In genomic region chr11:96321846-96322245, GRCm38 (mm10) we compare ENCODE assay signal across 18 mouse cellular contexts. TPM values are rescaled to one million over a fixed set of nuclear protein-coding genes. Genes with fewer than 3 reads are reported as not detected.
DNase-seq lines count a peak whose midpoint lies in the region; ATAC-seq and TF ChIP-seq lines count a peak whose summit lies in the region.
"Had no signal": no experiment of that assay in that cellular context is flagged by ENCODE, and none has a peak within 500 bp of the region (broad histone marks: within the 10 kb centered on the region; RNA-seq: fewer than 3 reads in every experiment).

No protein-coding gene starts in this region.

- no peak for TF ChIP-seq CTCF in kidney, postnatal 0 days (IDR thresholded peaks at IDR 0.05; ENCODE audit: low read depth)

- DNase-seq in adrenal gland, adult 2 months, result peak; percentile 61
- DNase-seq in adrenal gland, adult 18-20 months (ENCODE audit: low spot score in 2 of 2), result no peak
- no peak for DNase-seq in kidney, postnatal 0 days (ENCODE audit: low spot score)
- DNase-seq in kidney, postnatal 36 days, result no peak
- no peak for DNase-seq in hindbrain, embryonic 14.5 days (ENCODE audit: low spot score)
- DNase-seq in cerebellum, postnatal 36 days, result no peak
- no peak for DNase-seq in urinary bladder, postnatal 25 days (ENCODE audit: low spot score)
- DNase-seq: cerebellum, postnatal 14 days; gastrocnemius, postnatal 36 days; kidney, adult 9 months; retina, postnatal 1 day had no signal

- peak overlapping the region; percentile 96 for H3K4me2 ChIP-seq in kidney, postnatal 0 days (ENCODE audit: low read length)
- H3K4me2 ChIP-seq in hindbrain, embryonic 14.5 days (replicated peaks), result peak overlapping the region; percentile 77
- H3K4me2 ChIP-seq in neural tube, embryonic 13.5 days, result peak overlapping the region; percentile 96
- H3K4me2 ChIP-seq: liver, embryonic 15.5 days had no signal

- no peaks in the 10 kb centered on the region for H3K27me3 ChIP-seq in kidney, postnatal 0 days (ENCODE audit: insufficient read depth, low read length)
- peaks cover 89% of the 10 kb centered on the region for H3K27me3 ChIP-seq in hindbrain, embryonic 14.5 days (ENCODE audit: control insufficient read depth, insufficient read depth, low read length)
- no peaks in the 10 kb centered on the region for H3K27me3 ChIP-seq in neural tube, embryonic 13.5 days
- H3K27me3 ChIP-seq: CH12.LX had no signal

- H3K27ac ChIP-seq in kidney, postnatal 0 days, result peak overlapping the region; percentile 99
- H3K27ac ChIP-seq in hindbrain, embryonic 14.5 days, result peak overlapping the region; percentile 99
- H3K27ac ChIP-seq in neural tube, embryonic 13.5 days (replicated peaks), result peak overlapping the region; percentile 100
- H3K27ac ChIP-seq: liver, embryonic 15.5 days had no signal

- H3K4me3 ChIP-seq in kidney, postnatal 0 days (replicated peaks; ENCODE audit: low read depth, low read length), result peak overlapping the region; percentile 22
- peak overlapping the region; percentile 48 for H3K4me3 ChIP-seq in hindbrain, embryonic 14.5 days (replicated peaks; ENCODE audit: low read length)
- H3K4me3 ChIP-seq in neural tube, embryonic 13.5 days, result peak overlapping the region; percentile 99
- H3K4me3 ChIP-seq: liver, embryonic 15.5 days had no signal

- H3K4me1 ChIP-seq in kidney, postnatal 0 days (replicated peaks; ENCODE audit: insufficient read depth, low read length), result peaks cover 44% of the 10 kb centered on the region
- no peaks in the 10 kb centered on the region for H3K4me1 ChIP-seq in hindbrain, embryonic 14.5 days (replicated peaks; ENCODE audit: control insufficient read depth, insufficient read depth, low read length)
- peaks cover 89% of the 10 kb centered on the region for H3K4me1 ChIP-seq in neural tube, embryonic 13.5 days (replicated peaks)
- H3K4me1 ChIP-seq: liver, embryonic 15.5 days had no signal

- peaks cover 13% of the 10 kb centered on the region; the same call in 1 of the 2 replicates for H3K36me3 ChIP-seq in kidney, postnatal 0 days (ENCODE audit: insufficient read depth, low read length)
- H3K36me3 ChIP-seq in hindbrain, embryonic 14.5 days (replicated peaks; ENCODE audit: control insufficient read depth, insufficient read depth), result no peaks in the 10 kb centered on the region
- H3K36me3 ChIP-seq in neural tube, embryonic 13.5 days, result peaks cover 12% of the 10 kb centered on the region; the same call in 1 of the 2 replicates
- H3K36me3 ChIP-seq: liver, embryonic 15.5 days had no signal

- H3K9me3 ChIP-seq in kidney, postnatal 0 days (replicated peaks; ENCODE audit: low read length), result no peaks in the 10 kb centered on the region
- no peaks in the 10 kb centered on the region for H3K9me3 ChIP-seq in hindbrain, embryonic 14.5 days (ENCODE audit: control insufficient read depth, low read length)
- no peaks in the 10 kb centered on the region for H3K9me3 ChIP-seq in neural tube, embryonic 13.5 days
- H3K9me3 ChIP-seq: liver, embryonic 15.5 days had no signal

- ATAC-seq in kidney, postnatal 0 days (replicated peaks; ENCODE audit: low FRiP score, low read depth), result no peak
- ATAC-seq in hindbrain, embryonic 14.5 days (ENCODE audit: low FRiP score), result no peak
- ATAC-seq in neural tube, embryonic 13.5 days (ENCODE audit: low read depth), result no peak

- H3K9ac ChIP-seq in kidney, postnatal 0 days (ENCODE audit: low read depth, low read length), result peak overlapping the region; percentile 88
- peak overlapping the region; percentile 97 for H3K9ac ChIP-seq in hindbrain, embryonic 14.5 days
- H3K9ac ChIP-seq in neural tube, embryonic 13.5 days, result peak overlapping the region; percentile 100
- H3K9ac ChIP-seq: liver, embryonic 15.5 days had no signal

- WGBS in kidney, postnatal 0 days, result 16% methylated on average over 5 of the region's 5 CpGs
- 11% methylated on average over 5 of the region's 5 CpGs for WGBS in hindbrain, embryonic 14.5 days
- WGBS in neural tube, embryonic 13.5 days, result 6% methylated on average over 5 of the region's 5 CpGs

RNA-seq across cellular contexts. Expression of gene Hoxb3, which starts 1.3 kb away (rescaled TPM):
- total RNA-seq in adrenal gland, adult 2 months (2021), result 10 to 100 TPM; 20.1 to 21.9 TPM
- 89.4 and 94.9 TPM in 2 replicates for polyA plus RNA-seq in adrenal gland, adult 2 months (2012; rRNA removed)
- 10 to 100 TPM; 17.2 to 20.7 TPM for total RNA-seq in adrenal gland, adult 18-20 months (2021)
- 3.9 and 4.2 TPM in 2 replicates for polyA plus RNA-seq in kidney, postnatal 0 days (2015; fragmentation: Nextera tagmentation; extraction: Ambion mirVana)
- polyA plus RNA-seq in hindbrain, embryonic 14.5 days (2014; fragmentation: Nextera tagmentation; extraction: Ambion mirVana), result 12.8 and 17.2 TPM in 2 replicates
- 12.8 and 14.7 TPM in 2 replicates for polyA plus RNA-seq in neural tube, embryonic 13.5 days (2015; fragmentation: Nextera tagmentation; extraction: Ambion mirVana)
- total RNA-seq: layer of hippocampus, postnatal 25 days had no signal
- polyA plus RNA-seq: frontal cortex, adult 2 months had no signal

RNA-seq across cellular contexts. Expression of gene Hoxb4, which starts 3.8 kb away (rescaled TPM):
- total RNA-seq in adrenal gland, adult 2 months (2021), result 10 to 100 TPM; 16.7 to 21.8 TPM
- polyA plus RNA-seq in adrenal gland, adult 2 months (2012; rRNA removed), result 27.9 and 30.0 TPM in 2 replicates
- 10 to 100 TPM; 16.3 to 22.1 TPM for total RNA-seq in adrenal gland, adult 18-20 months (2021)
- polyA plus RNA-seq in kidney, postnatal 0 days (2015; fragmentation: Nextera tagmentation; extraction: Ambion mirVana), result 3.6 and 3.8 TPM in 2 replicates
- 4.0 and 5.4 TPM in 2 replicates for polyA plus RNA-seq in hindbrain, embryonic 14.5 days (2014; fragmentation: Nextera tagmentation; extraction: Ambion mirVana)
- polyA plus RNA-seq in neural tube, embryonic 13.5 days (2015; fragmentation: Nextera tagmentation; extraction: Ambion mirVana), result 7.5 and 8.7 TPM in 2 replicates
- total RNA-seq: layer of hippocampus, postnatal 25 days had no signal
- polyA plus RNA-seq: frontal cortex, adult 2 months had no signal

RNA-seq across cellular contexts. Expression of gene Hoxb5, which starts 18.7 kb away (rescaled TPM):
- total RNA-seq in adrenal gland, adult 2 months (2021), result 10 to 100 TPM; 15.2 to 31.6 TPM
- polyA plus RNA-seq in adrenal gland, adult 2 months (2012; rRNA removed), result 43.4 and 45.6 TPM in 2 replicates
- total RNA-seq in adrenal gland, adult 18-20 months (2021), result 10 to 100 TPM; 11.6 to 27.3 TPM
- polyA plus RNA-seq in kidney, postnatal 0 days (2015; fragmentation: Nextera tagmentation; extraction: Ambion mirVana), result 10.2 and 12.9 TPM in 2 replicates
- polyA plus RNA-seq in hindbrain, embryonic 14.5 days (2014; fragmentation: Nextera tagmentation; extraction: Ambion mirVana), result 140 and 157 TPM in 2 replicates
- polyA plus RNA-seq in neural tube, embryonic 13.5 days (2015; fragmentation: Nextera tagmentation; extraction: Ambion mirVana), result 67.1 and 88.3 TPM in 2 replicates
- total RNA-seq: layer of hippocampus, postnatal 25 days; megakaryocyte-erythroid progenitor cell, adult 5-6 weeks had no signal
- polyA plus RNA-seq: frontal cortex, adult 2 months had no signal

RNA-seq across cellular contexts. Expression of gene Hoxb2, which starts 28.5 kb away (rescaled TPM):
- 10 to 100 TPM; 18.7 to 22.6 TPM for total RNA-seq in adrenal gland, adult 2 months (2021)
- polyA plus RNA-seq in adrenal gland, adult 2 months (2012; rRNA removed), result 69.6 and 86.1 TPM in 2 replicates
- 10 to 100 TPM; 17.1 to 21.5 TPM for total RNA-seq in adrenal gland, adult 18-20 months (2021)
- polyA plus RNA-seq in kidney, postnatal 0 days (2015; fragmentation: Nextera tagmentation; extraction: Ambion mirVana), result 38.0 and 42.3 TPM in 2 replicates
- 39.5 and 42.9 TPM in 2 replicates for polyA plus RNA-seq in hindbrain, embryonic 14.5 days (2014; fragmentation: Nextera tagmentation; extraction: Ambion mirVana)
- polyA plus RNA-seq in neural tube, embryonic 13.5 days (2015; fragmentation: Nextera tagmentation; extraction: Ambion mirVana), result 63.0 and 67.1 TPM in 2 replicates
- total RNA-seq: CH12.LX; layer of hippocampus, postnatal 25 days had no signal
- polyA plus RNA-seq: frontal cortex, adult 2 months had no signal

RNA-seq across cellular contexts. Expression of gene Hoxb6, which starts 29.6 kb away (rescaled TPM):
- total RNA-seq in adrenal gland, adult 2 months (2021), result 10 to 100 TPM; 33.0 to 72.2 TPM
- 201 and 210 TPM in 2 replicates for polyA plus RNA-seq in adrenal gland, adult 2 months (2012; rRNA removed)
- total RNA-seq in adrenal gland, adult 18-20 months (2021), result 10 to 100 TPM; 37.0 to 68.1 TPM
- polyA plus RNA-seq in kidney, postnatal 0 days (2015; fragmentation: Nextera tagmentation; extraction: Ambion mirVana), result 45.0 and 47.8 TPM in 2 replicates
- polyA plus RNA-seq in hindbrain, embryonic 14.5 days (2014; fragmentation: Nextera tagmentation; extraction: Ambion mirVana), result 71.4 and 90.1 TPM in 2 replicates
- polyA plus RNA-seq in neural tube, embryonic 13.5 days (2015; fragmentation: Nextera tagmentation; extraction: Ambion mirVana), result 171 and 174 TPM in 2 replicates
- total RNA-seq: layer of hippocampus, postnatal 25 days; megakaryocyte-erythroid progenitor cell, adult 5-6 weeks had no signal
- polyA plus RNA-seq: frontal cortex, adult 2 months; heart, embryonic 16.5 days had no signal

Comparison
In these comparisons a context has a peak if more than half of its experiments do, and no peak if none do; other contexts are left out.
1. H3K4me3 ChIP-seq: peak in every context shown above with its lines; median percentile 99 in neural tube, embryonic 13.5 days; 48 in hindbrain, embryonic 14.5 days; 22 in kidney, postnatal 0 days.